Mouse (Mus musculus): ENCODE data around the gene Gsg1.

- TF ChIP-seq EP300 (IDR thresholded peaks at IDR 0.05; ENCODE audit: low read depth) (no peak), CTCF (IDR thresholded peaks at IDR 0.05; ENCODE audit: low read depth) (no peak)
Measured at GRCm38 (mm10) chr6:135252728-135253077, 1.4 kb downstream of the Gsg1 start.

Data from liver, postnatal 0 days (tissue).